Mouse (Mus musculus) CH12.LX (cell line): ENCODE measurements at regions not wholly inside any gene's neighbourhood (a gene's known extent, or its start where the extent isn't known, plus 50 kb on each side); places are given as distances from the start of the nearest gene placed in this dataset.
A peak's percentile ranks its signal among the peaks of the same experiment; 100 is the strongest.

Source experiments
- DNase-seq: peaks from one replicate; pipeline ENCODE4 v3.0.0-alpha.2; 2013; ENCODE audit errors: extremely low read depth
- H3K27ac ChIP-seq: 2 replicates; pipeline ENCODE4 v1.5.1; 2012; ENCODE audit warnings: low read depth, mild to moderate bottlenecking, control low read depth, moderate library complexity; ENCODE audit not compliant: insufficient read depth
- H3K27me3 ChIP-seq: replicated peaks from 2 replicates; pipeline ENCODE3; 2012; ENCODE audit warnings: inconsistent platforms
- H3K36me3 ChIP-seq, 2 experiments: replicated peaks in 1 of 2; 2 replicates each; pipeline versions ENCODE3 to v1.6.1; 2012; ENCODE audit warnings: inconsistent platforms in 1 of 2, low read length in 1 of 2, mild to moderate bottlenecking in 1 of 2, mixed read lengths in 1 of 2, moderate library complexity in 1 of 2; ENCODE audit not compliant: control insufficient read depth in 1 of 2, insufficient read depth in 1 of 2
- H3K4me1 ChIP-seq, 2 experiments: 2 replicates each; pipeline ENCODE4 v1.6.1; 2012; ENCODE audit warnings: inconsistent platforms in 1 of 2, moderate library complexity in 1 of 2; ENCODE audit not compliant: insufficient read depth in 2 of 2, control insufficient read depth in 1 of 2
- H3K4me2 ChIP-seq: 2 replicates; pipeline ENCODE4 v1.6.1; 2012; ENCODE audit warnings: low read depth, mild to moderate bottlenecking, control low read depth; ENCODE audit not compliant: poor library complexity, insufficient read depth, severe bottlenecking
- H3K4me3 ChIP-seq, 3 experiments: fragments of 150-350 bp in 1 of 3; sonication (generic) in 1 of 3; replicated peaks in 1 of 3; 2 replicates each; pipeline versions ENCODE3 to v1.5.1; 2011 to 2012; ENCODE audit warnings: low read depth in 2 of 3, low read length in 2 of 3, mild to moderate bottlenecking in 2 of 3, moderate library complexity in 2 of 3, control low read depth in 1 of 3, improper control_type of control experiment in 1 of 3, inconsistent platforms in 1 of 3, mixed read lengths in 1 of 3; ENCODE audit not compliant: poor library complexity in 1 of 3
- H3K79me2 ChIP-seq: replicated peaks from 2 replicates; pipeline ENCODE4 v1.6.1; 2012; ENCODE audit warnings: mild to moderate bottlenecking, moderate library complexity; ENCODE audit not compliant: control insufficient read depth, poor library complexity, insufficient read depth, severe bottlenecking; ENCODE audit errors: extremely low read depth
- H3K9ac ChIP-seq: 2 replicates; pipeline ENCODE4 v1.6.1; 2012; ENCODE audit warnings: low read depth, mild to moderate bottlenecking, control low read depth, moderate library complexity; ENCODE audit not compliant: insufficient read depth
- H3K9me3 ChIP-seq: replicated peaks from 2 replicates; pipeline ENCODE3; 2012; ENCODE audit warnings: low read length, inconsistent platforms, mixed read lengths
- BHLHE40 ChIP-seq: IDR thresholded peaks from 2 replicates; pipeline ENCODE4 v1.6.1; 2011; ENCODE audit warnings: mild to moderate bottlenecking, low read depth, low read length, improper control_type of control experiment
- CHD1 ChIP-seq: IDR thresholded peaks from 2 replicates; pipeline ENCODE4 v1.6.1; 2012; ENCODE audit warnings: low read depth, low read length, improper control_type of control experiment, inconsistent platforms
- CHD2 ChIP-seq: IDR thresholded peaks from 2 replicates; pipeline ENCODE4 v1.6.1; 2011; ENCODE audit warnings: low read length, improper control_type of control experiment
- E2F4 ChIP-seq: IDR thresholded peaks from 2 replicates; pipeline ENCODE4 v1.6.1; 2011; ENCODE audit warnings: low read depth, low read length, improper control_type of control experiment; ENCODE audit not compliant: insufficient replicate concordance
- ELF1 ChIP-seq: IDR thresholded peaks from 2 replicates; pipeline ENCODE4 v1.6.1; 2014; ENCODE audit warnings: low read depth, mild to moderate bottlenecking, inconsistent platforms, low read length, improper control_type of control experiment
- EP300 ChIP-seq: IDR thresholded peaks from 2 replicates; pipeline ENCODE4 v1.6.1; 2011; ENCODE audit warnings: low read length, improper control_type of control experiment
- ETS1 ChIP-seq: conservative IDR thresholded peaks from 2 replicates; pipeline ENCODE4 v1.6.1; 2012; ENCODE audit warnings: low read depth, mild to moderate bottlenecking, inconsistent platforms, low read length, improper control_type of control experiment, moderate library complexity
- GABPA ChIP-seq: IDR thresholded peaks from 2 replicates; pipeline ENCODE4 v1.6.1; 2012; ENCODE audit warnings: low read depth, low read length, improper control_type of control experiment, inconsistent platforms; ENCODE audit not compliant: insufficient replicate concordance
- HCFC1 ChIP-seq: IDR thresholded peaks from 2 replicates; pipeline ENCODE4 v1.6.1; 2012; ENCODE audit warnings: low read depth, mild to moderate bottlenecking, inconsistent platforms, low read length, improper control_type of control experiment
- JUND ChIP-seq: conservative IDR thresholded peaks from 2 replicates; pipeline ENCODE4 v1.6.1; 2011; ENCODE audit warnings: low read depth, low read length, improper control_type of control experiment
- KAT2A ChIP-seq: IDR thresholded peaks from 2 replicates; pipeline ENCODE4 v1.6.1; 2012; ENCODE audit warnings: low read length, improper control_type of control experiment, inconsistent platforms; ENCODE audit not compliant: insufficient replicate concordance
- MAX ChIP-seq: IDR thresholded peaks from 2 replicates; pipeline ENCODE4 v1.6.1; 2011; ENCODE audit warnings: low read length, improper control_type of control experiment
- MAZ ChIP-seq: IDR thresholded peaks from 2 replicates; pipeline ENCODE4 v1.6.1; 2012; ENCODE audit warnings: low read depth, mild to moderate bottlenecking, inconsistent platforms, low read length, improper control_type of control experiment, moderate library complexity
- POLR2A ChIP-seq: IDR thresholded peaks from 2 replicates; pipeline ENCODE4 v1.6.1; 2011; ENCODE audit warnings: low read depth, mild to moderate bottlenecking, improper control_type of control experiment, low read length
- RAD21 ChIP-seq: IDR thresholded peaks from 2 replicates; pipeline ENCODE4 v1.6.1; 2011; ENCODE audit warnings: low read depth, mild to moderate bottlenecking, low read length, improper control_type of control experiment, moderate library complexity
- SMC3 ChIP-seq: IDR thresholded peaks from 2 replicates; pipeline ENCODE4 v1.6.1; 2011; ENCODE audit warnings: low read depth, low read length, improper control_type of control experiment
- UBTF ChIP-seq: IDR thresholded peaks from 2 replicates; pipeline ENCODE4 v1.6.1; 2012; ENCODE audit warnings: low read depth, mild to moderate bottlenecking, inconsistent platforms, low read length, improper control_type of control experiment, moderate library complexity
- USF1 ChIP-seq: IDR thresholded peaks from 2 replicates; pipeline ENCODE4 v1.6.1; 2014; ENCODE audit warnings: low read depth, mild to moderate bottlenecking, inconsistent platforms, low read length, improper control_type of control experiment
- ZC3H11A ChIP-seq: IDR thresholded peaks from 2 replicates; pipeline ENCODE4 v1.6.1; 2012; ENCODE audit warnings: low read depth, mild to moderate bottlenecking, inconsistent platforms, low read length, improper control_type of control experiment
- ZKSCAN1 ChIP-seq: IDR thresholded peaks from 2 replicates; pipeline ENCODE4 v1.6.1; 2012; ENCODE audit warnings: low read depth, inconsistent platforms, low read length, improper control_type of control experiment, borderline replicate concordance
- ZMIZ1 ChIP-seq: IDR thresholded peaks from 2 replicates; pipeline ENCODE4 v1.6.1; 2012; ENCODE audit warnings: low read depth, mild to moderate bottlenecking, inconsistent platforms, low read length, improper control_type of control experiment
- ZNF384 ChIP-seq: IDR thresholded peaks from 2 replicates; pipeline ENCODE4 v1.6.1; 2012; ENCODE audit warnings: low read depth, low read length, improper control_type of control experiment, inconsistent platforms
- dilution Hi-C: fragments of 300-500 bp; cut with MboI; formaldehyde crosslinking; loops from 2 replicates; pipeline ENCODE4 v1.14.3; 2020; ENCODE audit warnings: low sequenced_read_pairs; ENCODE audit not compliant: extremely low pct_unique_long_range_greater_than_20kb, extremely low pct_ligation_motif_present
- in situ Hi-C: fragments of 300-500 bp; cut with MboI; formaldehyde crosslinking; loops from 3 replicates; pipeline ENCODE4 v1.14.3; 2019; ENCODE audit warnings: low sequenced_read_pairs, low pct_ligation_motif_present, low pct_unique_long_range_greater_than_20kb, mixed read lengths

DNA sequence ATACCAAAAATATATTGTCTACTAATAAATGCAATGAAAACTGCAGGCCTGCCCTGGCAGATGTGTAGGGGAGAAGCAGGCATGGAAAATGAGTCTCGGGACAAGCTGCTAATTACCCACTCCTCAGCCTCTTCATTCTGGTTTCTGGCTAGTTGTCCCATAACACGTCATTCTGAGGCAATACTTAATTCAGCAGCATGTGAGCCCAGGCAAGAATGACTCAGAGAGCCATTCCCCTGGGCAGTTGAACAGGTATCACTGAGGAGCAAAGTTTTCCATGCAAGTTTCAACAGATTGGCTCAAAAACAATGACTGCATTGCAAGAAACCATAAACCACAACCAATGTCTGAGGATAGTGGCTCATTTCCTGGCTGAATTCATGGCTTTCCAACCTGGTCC is 97.0 kb upstream of the Otud4 start (continued):
- TF ChIP-seq BHLHE40, result peak; percentile 80

DNA sequence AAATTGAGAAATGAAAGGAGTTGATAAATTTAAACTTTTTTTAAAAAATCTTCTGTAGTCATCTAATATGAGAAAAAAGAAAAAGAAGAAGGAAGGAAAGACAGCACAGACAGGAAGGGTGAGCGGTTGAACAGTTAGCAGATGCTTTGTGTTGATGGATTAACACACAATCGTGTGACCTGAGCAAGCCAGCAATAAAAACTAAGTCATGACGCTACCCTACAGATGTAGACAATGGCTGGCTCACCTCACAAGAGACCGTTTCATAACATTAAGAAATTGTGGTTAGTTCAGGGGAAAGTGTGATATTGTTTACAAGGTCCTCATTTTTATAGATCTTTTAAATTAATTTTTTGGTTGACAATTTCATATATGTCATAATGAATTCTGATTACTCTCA is 99.4 kb upstream of the Otud4 start:
- no peaks in the 10 kb centered on the region for H3K36me3 ChIP-seq
- dilution Hi-C loops, result no loop called here

DNA sequence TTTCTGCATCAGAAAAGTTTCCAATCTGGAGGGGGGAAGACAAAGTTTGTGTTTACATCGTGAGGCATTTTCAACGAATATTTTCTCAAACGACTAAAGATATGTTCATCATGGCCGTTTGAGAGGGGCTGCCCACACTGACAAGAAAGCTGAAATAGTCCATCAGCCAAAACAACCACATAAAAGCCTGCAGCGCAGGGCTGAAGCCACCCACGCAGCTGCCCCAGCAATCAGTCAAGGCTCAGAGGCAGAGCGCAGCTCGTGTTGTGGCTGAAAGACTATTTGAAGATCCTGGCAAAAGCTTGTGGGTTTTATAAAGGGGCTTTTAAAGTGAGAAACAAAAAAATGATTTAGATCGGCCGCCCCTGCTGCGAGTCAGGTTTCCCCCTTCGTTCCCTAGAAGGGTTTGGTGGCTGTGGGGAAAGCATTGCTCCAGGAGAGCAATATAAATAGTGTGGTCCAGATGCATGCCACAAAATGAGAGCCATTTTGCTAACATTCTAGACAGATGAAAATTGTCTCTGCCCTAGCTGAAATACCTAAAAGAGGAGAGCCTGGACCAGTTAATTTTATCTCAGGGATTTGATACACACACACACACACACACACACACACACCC is 105.0 kb upstream of the Otud4 start:
- no peak overlapping the region for H3K27ac ChIP-seq
- peaks cover 1% of the 10 kb centered on the region for H3K9me3 ChIP-seq
- no peaks in the 10 kb centered on the region for H3K79me2 ChIP-seq
- no peak overlapping the region for H3K4me3 ChIP-seq
- no peaks in the 10 kb centered on the region for H3K27me3 ChIP-seq
- dilution Hi-C loops (no loop called here), in situ Hi-C loops (no loop called here)
- no peak overlapping the region for H3K4me2 ChIP-seq
- no peak for DNase-seq
- TF ChIP-seq SMC3 (no peak), CHD1 (no peak)
- H3K36me3 ChIP-seq, result no peaks in the 10 kb centered on the region
- no peak overlapping the region for H3K9ac ChIP-seq
- H3K4me1 ChIP-seq, result no peaks in the 10 kb centered on the region

More for the DNA sequence above, 99.4 kb upstream of the Otud4 start:
- Histone ChIP-seq H3K27ac (no peak overlapping the region), H3K9ac (no peak overlapping the region), H3K9me3 (no peaks in the 10 kb centered on the region), H3K4me2 (no peak overlapping the region), H3K27me3 (no peaks in the 10 kb centered on the region), H3K4me3 (no peak overlapping the region), H3K79me2 (no peaks in the 10 kb centered on the region), H3K4me1 (0 out of 4 replicates have a peak, but pooled peaks cover 0 to 3% of the 10 kb centered on the region in 2 experiments)
- in situ Hi-C loops, result no loop called here
- no peak for DNase-seq
- TF ChIP-seq MAZ (no peak), GABPA (no peak), ZMIZ1 (no peak), ZKSCAN1 (no peak), CHD2 (no peak), JUND (no peak), E2F4 (no peak), KAT2A (no peak), HCFC1 (no peak), POLR2A (no peak), SMC3 (no peak), ZC3H11A (no peak), RAD21 (no peak), ZNF384 (no peak), ETS1 (no peak), UBTF (no peak), USF1 (no peak), ELF1 (no peak), EP300 (no peak), MAX (no peak)
